Mouse (Mus musculus) cerebellum, adult 18-20 months (tissue): ENCODE measurements at regions not wholly inside any gene's neighbourhood (a gene's known extent, or its start where the extent isn't known, plus 50 kb on each side); places are given as distances from the start of the nearest gene placed in this dataset.

Experiments
- DNase-seq, 2 experiments: peaks; one replicate each; pipeline ENCODE4 v3.0.0; 2021

DNA sequence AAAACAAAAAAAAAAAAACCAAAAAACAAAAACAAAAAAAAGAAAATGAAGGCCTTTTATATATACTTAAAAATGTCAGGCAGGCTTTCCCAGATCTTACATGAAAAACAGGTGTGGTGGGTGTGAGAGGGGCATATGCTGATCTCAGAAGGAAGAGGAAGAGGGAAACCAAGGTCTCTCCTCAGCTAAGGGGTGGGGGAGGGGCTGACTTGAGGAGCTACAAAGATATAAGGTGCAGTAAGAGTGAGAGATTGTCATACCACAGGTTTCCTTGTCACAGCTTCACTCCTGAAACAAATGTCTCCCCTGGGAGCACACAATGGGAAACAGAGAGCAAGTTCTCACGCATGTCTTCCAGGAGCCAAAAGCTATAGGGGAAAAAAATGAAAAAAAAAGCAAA is 440.0 kb downstream of the Tns3 start:
- no peak for DNase-seq

GRCm38 (mm10) chr11:8220618-8221017 is 443.7 kb downstream of the Tns3 start:
- DNase-seq, result no peak

GRCm38 (mm10) chr11:8219911-8220310 is 444.4 kb downstream of the Tns3 start:
- DNase-seq, result no peak

DNA sequence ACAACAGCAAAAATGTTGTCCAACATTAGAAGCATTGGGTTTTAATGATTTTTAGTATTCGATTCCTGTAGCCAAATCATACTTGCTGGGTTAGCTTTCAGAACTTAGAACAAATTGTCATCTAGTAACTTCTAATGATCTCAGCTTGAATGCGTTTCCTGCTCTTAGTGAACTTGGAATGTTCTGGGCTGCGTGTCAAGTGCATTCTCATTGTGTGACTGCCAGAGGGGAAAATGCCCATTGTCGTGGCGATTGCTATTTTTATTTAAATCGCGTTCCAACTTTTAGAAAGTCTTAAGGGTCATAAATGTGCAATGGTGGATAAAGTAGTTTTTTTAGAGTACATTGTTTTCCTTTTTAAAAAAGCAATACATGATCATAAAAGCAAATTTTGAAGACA is 448.7 kb downstream of the Tns3 start:
- DNase-seq, result no peak

DNA sequence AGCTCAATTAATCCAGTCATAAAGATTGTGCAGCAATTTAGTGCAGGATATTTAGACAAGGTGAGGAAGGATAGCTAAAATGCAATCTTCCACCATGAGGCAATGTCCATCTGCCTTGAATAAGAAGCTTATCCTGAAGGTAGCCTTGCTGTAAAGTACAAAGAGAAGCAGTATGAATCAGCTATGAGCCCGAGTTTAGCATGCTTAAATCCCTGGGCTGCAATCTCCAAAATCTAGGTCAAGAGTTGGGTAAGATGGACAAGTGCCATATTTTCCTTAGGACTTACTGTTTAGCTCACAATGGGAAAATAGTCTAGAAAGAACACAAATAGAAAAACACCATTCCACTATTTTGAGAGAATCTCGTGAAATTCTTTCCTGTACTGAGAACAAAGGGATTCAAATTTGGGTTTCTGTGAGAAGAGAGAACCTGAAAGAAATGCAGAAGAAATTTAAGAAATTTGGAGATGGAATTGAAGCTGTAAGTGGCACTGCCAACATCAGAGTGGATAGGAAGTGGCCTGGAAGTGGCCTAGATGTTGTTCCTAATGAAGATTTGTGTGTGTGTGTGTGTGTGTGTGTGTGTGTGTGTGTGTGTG is 449.9 kb downstream of the Tns3 start:
- peak; percentile 2 to 9 for DNase-seq

GRCm38 (mm10) chr11:8213130-8213529 is 451.2 kb downstream of the Tns3 start:
- DNase-seq, result no peak

DNA sequence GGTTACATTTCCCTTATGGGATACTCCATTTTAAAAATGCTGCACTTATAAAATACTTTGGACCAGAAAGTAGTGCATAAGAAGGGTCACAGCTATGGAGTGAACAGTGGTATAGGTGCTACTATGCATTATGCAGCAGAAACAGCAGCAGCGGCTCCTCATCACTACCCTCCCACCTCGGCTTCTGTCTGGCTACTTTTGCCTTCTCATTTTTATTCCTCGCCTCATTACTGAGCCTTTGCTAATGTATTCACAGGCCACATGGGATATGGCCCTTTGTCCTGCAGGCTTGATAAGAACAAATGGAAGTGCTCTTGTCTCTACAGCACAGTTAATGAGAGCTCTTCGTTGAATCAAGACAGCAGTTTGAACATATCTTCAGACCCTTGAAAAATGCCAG is 451.6 kb downstream of the Tns3 start:
- no peak for DNase-seq

- no peak for DNase-seq
Measured at GRCm38 (mm10) chr11:8209041-8209440, 455.3 kb downstream of the Tns3 start.

- no peak for DNase-seq
Measured at GRCm38 (mm10) chr11:8199293-8199692, 465.0 kb downstream of the Tns3 start.
